Mouse (Mus musculus): ENCODE measurements around the gene Rhox7a. TPM values are rescaled to one million over a fixed set of nuclear protein-coding genes. Genes with fewer than 3 reads are reported as not detected.

Rhox7a gene
- polyA plus RNA-seq, 1 experiment, result not detected

DNA sequence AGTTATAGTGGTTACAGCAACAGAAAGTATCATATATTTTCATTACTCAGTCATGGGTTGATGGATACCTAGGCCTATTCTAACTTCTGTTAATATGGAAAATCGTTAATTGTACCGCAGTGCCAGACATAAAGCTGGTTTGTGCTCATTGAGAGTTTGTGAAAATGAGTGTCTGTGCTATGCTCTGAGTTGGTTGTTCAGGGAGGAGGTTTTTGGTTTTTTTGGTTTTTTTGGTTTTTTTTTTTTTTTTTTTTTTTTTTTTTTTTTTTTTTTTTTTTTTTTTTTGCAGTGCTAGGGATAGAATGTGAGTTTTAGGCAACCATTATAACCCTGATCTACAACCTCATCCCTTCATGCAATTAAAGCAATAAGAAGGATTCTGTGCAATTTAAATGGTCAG is 40.2 kb downstream of the Rhox7a start:
- no peak overlapping the region for H3K9ac ChIP-seq (ENCODE audit: low read depth, poor library complexity, severe bottlenecking)
- H3K27ac ChIP-seq (ENCODE audit: insufficient read depth, low read length), result no peak overlapping the region
- H3K36me3 ChIP-seq (ENCODE audit: control insufficient read depth, insufficient read depth, low read length, poor library complexity, severe bottlenecking), result no peaks in the 10 kb centered on the region
- no peaks in the 10 kb centered on the region for H3K9me3 ChIP-seq (replicated peaks; ENCODE audit: control insufficient read depth, insufficient read depth, low read length, poor library complexity, severe bottlenecking)
- H3K4me3 ChIP-seq (ENCODE audit: low read depth, low read length), result no peak overlapping the region
- no peak for TF ChIP-seq CTCF (IDR thresholded peaks at IDR 0.05; ENCODE audit: low read depth, low read length)
- no peaks in the 10 kb centered on the region for H3K27me3 ChIP-seq (ENCODE audit: control insufficient read depth, insufficient read depth, low read length, poor library complexity, severe bottlenecking)
- H3K4me1 ChIP-seq (ENCODE audit: control insufficient read depth, insufficient read depth, low read length), result no peaks in the 10 kb centered on the region

DNA sequence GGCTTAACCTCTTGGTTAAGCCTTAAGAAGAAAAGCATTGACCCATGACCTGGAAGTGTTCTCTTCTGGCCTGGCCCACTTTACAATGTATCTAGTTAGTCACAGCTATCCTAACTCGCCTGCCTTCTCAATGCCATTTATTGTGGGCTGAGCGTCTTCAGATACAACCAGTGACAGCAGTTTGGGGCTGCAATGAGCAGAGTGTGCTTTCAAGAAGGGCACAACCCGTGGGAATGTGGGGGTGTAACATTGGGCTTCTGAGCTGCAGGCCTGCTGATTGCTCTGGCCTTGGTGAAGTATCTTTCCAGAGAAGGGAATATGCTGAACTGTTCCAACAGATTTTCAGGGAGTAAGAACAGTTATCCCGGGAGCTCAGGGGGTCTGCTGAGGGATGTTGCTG is 47.4 kb downstream of the Rhox7a start, which contains the start of gene Rhox8:
TSS of gene Rhox8 (minus strand) at position 101 of the 400 bp plus-strand sequence.
- TF ChIP-seq POLR2A (IDR thresholded peaks at IDR 0.05; ENCODE audit: insufficient read depth, low read length) (no peak), CTCF (IDR thresholded peaks at IDR 0.05; ENCODE audit: low read depth, low read length) (no peak), EP300 (IDR thresholded peaks at IDR 0.05; ENCODE audit: insufficient read depth, low read depth, low read length) (no peak)
- Histone ChIP-seq H3K4me3 (ENCODE audit: low read depth, low read length) (no peak within 1 kb of the TSS), H3K4me1 (ENCODE audit: control insufficient read depth, insufficient read depth, low read length) (no peaks in the 10 kb centered on the region), H3K9me3 (replicated peaks; ENCODE audit: control insufficient read depth, insufficient read depth, low read length, poor library complexity, severe bottlenecking) (no peaks in the 10 kb centered on the region), H3K36me3 (ENCODE audit: control insufficient read depth, insufficient read depth, low read length, poor library complexity, severe bottlenecking) (no peaks in the 10 kb centered on the region), H3K9ac (ENCODE audit: low read depth, poor library complexity, severe bottlenecking) (no peak within 1 kb of the TSS), H3K27me3 (ENCODE audit: control insufficient read depth, insufficient read depth, low read length, poor library complexity, severe bottlenecking) (no peaks in the 10 kb centered on the region), H3K27ac (ENCODE audit: insufficient read depth, low read length) (no peak within 1 kb of the TSS)

Other genes starting within 250 kb of the Rhox7a start
- gene Rhox4f, start 224.0 kb upstream of the Rhox7a start, polyA plus RNA-seq (2011; ENCODE audit: insufficient read depth, insufficient read length, low read depth, missing spikeins), result not detected in 2 replicates
- not detected in 2 replicates for gene Rhox3g, start 203.1 kb upstream of the Rhox7a start, polyA plus RNA-seq (2011; ENCODE audit: insufficient read depth, insufficient read length, low read depth, missing spikeins)
- not detected in 2 replicates for gene Rhox2g, start 188.2 kb upstream of the Rhox7a start, polyA plus RNA-seq (2011; ENCODE audit: insufficient read depth, insufficient read length, low read depth, missing spikeins)
- not detected in 2 replicates for gene Rhox4g, start 180.4 kb upstream of the Rhox7a start, polyA plus RNA-seq (2011; ENCODE audit: insufficient read depth, insufficient read length, low read depth, missing spikeins)
- not detected in 2 replicates for gene Rhox3h, start 162.9 kb upstream of the Rhox7a start, polyA plus RNA-seq (2011; ENCODE audit: insufficient read depth, insufficient read length, low read depth, missing spikeins)
- gene Rhox2h, start 158.4 kb upstream of the Rhox7a start, polyA plus RNA-seq (2011; ENCODE audit: insufficient read depth, insufficient read length, low read depth, missing spikeins), result not detected in 2 replicates
- gene Rhox5, start 26.8 kb upstream of the Rhox7a start, polyA plus RNA-seq (2011; ENCODE audit: insufficient read depth, insufficient read length, low read depth, missing spikeins), result 162 and 170 TPM in 2 replicates
- 23.9 and 27.9 TPM in 2 replicates for gene Rhox6, start 4.8 kb upstream of the Rhox7a start, polyA plus RNA-seq (2011; ENCODE audit: insufficient read depth, insufficient read length, low read depth, missing spikeins)
- gene Rhox8, start 47.3 kb downstream of the Rhox7a start, polyA plus RNA-seq (2011; ENCODE audit: insufficient read depth, insufficient read length, low read depth, missing spikeins), result not detected in 2 replicates
- gene Rhox7b, start 65.5 kb downstream of the Rhox7a start, polyA plus RNA-seq (2011; ENCODE audit: insufficient read depth, insufficient read length, low read depth, missing spikeins), result not detected in 2 replicates
- gene Rhox9, start 70.1 kb downstream of the Rhox7a start, polyA plus RNA-seq (2011; ENCODE audit: insufficient read depth, insufficient read length, low read depth, missing spikeins), result 19.2 and 19.5 TPM in 2 replicates
- gene Btg1-ps1, start 187.1 kb downstream of the Rhox7a start, polyA plus RNA-seq (2011; ENCODE audit: insufficient read depth, insufficient read length, low read depth, missing spikeins), result not detected in 2 replicates
- gene Btg1-ps2, start 211.4 kb downstream of the Rhox7a start, polyA plus RNA-seq (2011; ENCODE audit: insufficient read depth, insufficient read length, low read depth, missing spikeins), result not detected in 2 replicates
- gene Rhox10, start 234.8 kb downstream of the Rhox7a start, polyA plus RNA-seq (2011; ENCODE audit: insufficient read depth, insufficient read length, low read depth, missing spikeins), result not detected in 2 replicates

Data from ES-Bruce4 (cell line).